Mouse (Mus musculus): ENCODE measurements at regions not wholly inside any gene's neighbourhood (a gene's known extent, or its start where the extent isn't known, plus 50 kb on each side); places are given as distances from the start of the nearest gene placed in this dataset.

- no peak for DNase-seq (ENCODE audit: low spot score in 2 of 2)
These were observed 83.3 kb upstream of the Gm9887 start for GRCm38 (mm10) chr12:69455566-69455965.

DNA sequence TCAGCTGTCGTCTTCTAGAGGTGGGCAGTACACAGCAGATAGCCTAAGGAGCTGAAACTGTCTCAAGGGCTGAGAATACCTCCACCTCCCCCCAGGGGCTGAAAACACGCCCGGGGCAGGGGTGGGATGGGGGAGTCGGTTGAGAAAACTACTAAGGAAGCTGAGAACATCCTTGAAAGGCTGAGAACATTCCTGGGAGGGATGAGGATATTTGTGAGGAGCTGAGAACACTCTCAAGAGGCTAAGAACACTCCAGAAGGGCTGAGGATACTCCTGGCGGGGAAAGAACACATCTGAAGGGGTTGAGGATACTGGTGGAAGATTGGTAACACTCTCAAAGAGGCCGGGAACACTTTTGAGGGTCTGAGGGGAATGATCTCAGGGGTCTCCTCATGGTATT lies 81.3 kb upstream of the Gm9887 start:
- no peak for DNase-seq (ENCODE audit: low spot score in 2 of 2)

- no peak for DNase-seq (ENCODE audit: low spot score in 2 of 2)
These were observed 80.7 kb upstream of the Gm9887 start for GRCm38 (mm10) chr12:69452986-69453385.

DNA sequence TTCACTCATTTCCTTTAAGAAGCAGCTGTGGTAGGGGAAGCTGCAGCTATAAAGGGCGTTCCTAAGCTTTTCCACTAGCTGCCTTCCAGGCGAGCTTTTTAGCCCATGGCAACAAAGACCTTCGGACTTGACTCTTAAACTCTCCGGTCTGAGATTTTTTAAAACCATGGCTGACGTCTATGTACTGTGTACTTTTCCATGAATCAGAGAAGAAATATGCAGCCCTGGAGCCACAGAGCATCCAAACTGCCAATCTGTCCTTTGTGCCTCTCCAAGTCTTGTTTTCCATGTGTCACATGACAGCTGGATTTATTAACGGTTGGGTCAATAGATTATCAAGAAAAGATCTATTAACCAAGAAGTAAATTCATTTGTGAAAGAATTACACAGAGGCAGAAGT lies 78.9 kb upstream of the Gm9887 start:
- DNase-seq (ENCODE audit: low spot score in 2 of 2): no peak

DNA sequence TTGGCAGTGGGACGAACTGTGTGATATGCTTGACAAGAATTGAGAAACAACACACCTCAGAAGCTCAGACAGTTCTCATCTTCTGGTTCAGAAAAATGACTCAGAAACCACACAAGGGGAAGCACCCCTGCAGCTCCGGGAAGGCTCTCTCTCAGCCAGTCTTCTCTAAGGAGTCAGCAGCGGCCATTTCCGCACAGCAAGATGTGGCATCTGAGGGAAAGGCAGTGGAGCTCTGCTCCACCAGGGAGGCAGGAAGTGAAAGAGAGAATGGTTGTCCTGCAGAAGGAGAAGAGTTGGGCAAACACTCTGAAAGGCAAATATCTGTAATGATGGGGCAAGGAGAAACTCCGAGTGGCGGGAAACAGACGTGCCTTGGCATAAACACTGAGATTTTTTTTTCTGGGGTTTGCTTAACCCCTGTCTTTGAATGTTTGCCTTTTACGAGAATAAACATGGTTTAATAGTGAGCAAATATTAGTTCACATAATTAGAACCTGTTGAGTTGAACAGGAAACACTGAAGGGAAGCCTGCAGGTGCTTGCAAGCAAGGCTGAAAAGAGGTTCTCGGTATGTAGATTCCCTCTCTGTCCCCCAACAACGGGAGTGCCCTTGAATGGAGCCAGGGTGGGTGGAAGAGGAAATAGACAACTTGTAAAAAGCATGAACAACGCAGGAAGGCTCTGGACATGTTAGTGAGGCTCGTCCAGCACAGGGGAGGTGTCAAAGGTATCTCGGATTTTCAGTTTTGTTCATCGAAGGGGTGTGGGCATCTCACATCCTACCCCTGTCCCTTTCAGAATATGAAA lies 75.9 kb upstream of the Gm9887 start:
- DNase-seq (ENCODE audit: low spot score in 2 of 2): no peak

DNA sequence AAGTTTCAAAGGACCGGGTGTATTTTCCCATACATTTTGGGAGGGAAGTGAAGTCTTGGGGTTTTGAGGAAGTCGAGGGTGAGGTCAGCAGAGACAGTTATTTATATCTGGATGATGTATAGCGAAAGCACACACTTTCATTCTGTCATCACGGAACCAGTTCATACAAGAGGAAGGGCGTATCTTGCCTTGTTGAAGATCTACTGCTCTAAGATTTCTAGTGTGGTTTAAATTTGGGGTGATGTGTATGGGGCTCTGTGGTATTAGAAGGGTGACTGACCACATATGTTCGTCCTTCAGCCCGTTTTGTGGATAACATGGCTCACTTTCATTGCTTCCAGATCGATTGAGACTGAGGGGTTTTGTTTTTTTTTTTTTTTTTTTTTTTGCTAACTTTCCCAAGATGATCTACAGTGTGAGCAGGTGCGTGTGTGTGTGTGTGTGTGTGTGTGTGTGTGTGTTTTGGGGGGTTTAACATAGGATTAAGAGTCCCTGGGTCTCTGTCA lies 75.1 kb upstream of the Gm9887 start:
- DNase-seq (ENCODE audit: low spot score in 2 of 2): no peak

- DNase-seq (ENCODE audit: low spot score in 2 of 2): peak; percentile 70 to 83
These were observed 74.4 kb upstream of the Gm9887 start for GRCm38 (mm10) chr12:69446468-69447321.

- DNase-seq (ENCODE audit: low spot score in 2 of 2): no peak
These were observed 73.8 kb upstream of the Gm9887 start for GRCm38 (mm10) chr12:69446085-69446467.

- DNase-seq (ENCODE audit: low spot score in 2 of 2): no peak
These were observed 70.1 kb upstream of the Gm9887 start for GRCm38 (mm10) chr12:69442321-69442720.

DNA sequence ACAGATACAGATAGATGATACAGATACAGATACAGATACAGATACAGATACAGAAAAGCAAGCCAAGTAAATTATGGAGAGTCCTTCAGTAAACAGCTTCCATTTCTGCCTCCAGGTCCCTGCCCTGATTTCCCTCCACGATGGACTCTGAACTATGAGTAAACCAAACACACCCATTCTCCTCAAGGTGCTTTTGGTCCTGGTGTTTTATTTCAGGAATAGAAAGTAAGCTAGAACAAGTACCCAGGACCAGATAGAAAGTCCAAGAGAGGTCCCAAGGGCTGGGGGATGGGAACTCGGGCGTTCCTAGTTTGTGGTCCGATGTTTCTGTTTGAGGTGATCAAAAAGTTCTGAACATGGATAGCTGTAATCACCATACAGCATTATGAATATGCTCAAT lies 69.5 kb upstream of the Gm9887 start:
- no peak for DNase-seq (ENCODE audit: low spot score in 2 of 2)

DNA sequence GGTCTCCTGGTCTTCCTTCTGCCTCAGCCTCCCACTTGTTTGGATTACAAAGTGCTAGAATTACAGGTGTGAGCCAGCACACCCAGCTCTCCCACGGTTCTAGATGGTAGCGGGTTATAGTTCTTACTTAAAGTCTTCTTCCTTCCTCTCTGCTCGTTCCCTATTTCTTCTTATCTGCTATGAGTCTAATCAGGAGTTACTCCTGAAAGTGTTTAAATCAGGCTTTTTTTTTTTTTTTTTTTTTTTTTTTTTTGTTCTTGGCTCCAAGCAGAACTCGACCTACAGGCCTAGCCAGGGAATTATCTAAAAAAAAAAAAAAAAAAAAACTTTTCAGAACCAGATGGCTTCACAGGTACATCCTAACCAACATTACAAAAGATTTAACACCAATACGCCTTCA lies 66.0 kb upstream of the Gm9887 start:
- no peak for DNase-seq (ENCODE audit: low spot score in 2 of 2)

- no peak for DNase-seq (ENCODE audit: low spot score in 2 of 2)
These were observed 64.7 kb upstream of the Gm9887 start for GRCm38 (mm10) chr12:69436839-69437501.

- no peak for DNase-seq (ENCODE audit: low spot score in 2 of 2)
These were observed 62.1 kb upstream of the Gm9887 start for GRCm38 (mm10) chr12:69434315-69434714.

DNA sequence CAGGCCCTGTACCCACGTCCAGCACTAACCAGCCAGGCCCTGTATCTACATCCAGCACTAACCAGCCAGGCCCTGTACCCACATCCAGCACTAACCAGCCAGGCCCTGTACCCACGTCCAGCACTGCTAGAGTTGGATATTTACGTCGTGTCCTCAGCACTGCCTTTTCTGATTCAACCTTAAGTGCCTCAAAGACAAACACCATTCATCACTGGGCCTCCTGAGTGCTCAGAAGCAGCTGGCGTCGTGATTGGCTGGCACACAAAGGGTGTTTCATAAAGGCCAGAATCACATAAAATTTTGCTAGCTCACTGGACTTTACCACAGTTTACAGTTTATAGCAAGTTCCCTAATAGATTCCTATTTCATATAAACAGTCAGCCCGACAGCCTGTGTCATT lies 59.8 kb upstream of the Gm9887 start:
- no peak for DNase-seq (ENCODE audit: low spot score in 2 of 2)

GRCm38 (mm10) chr12:69428108-69428507 lies 55.9 kb upstream of the Gm9887 start:
- no peak for DNase-seq (ENCODE audit: low spot score in 2 of 2)

DNA sequence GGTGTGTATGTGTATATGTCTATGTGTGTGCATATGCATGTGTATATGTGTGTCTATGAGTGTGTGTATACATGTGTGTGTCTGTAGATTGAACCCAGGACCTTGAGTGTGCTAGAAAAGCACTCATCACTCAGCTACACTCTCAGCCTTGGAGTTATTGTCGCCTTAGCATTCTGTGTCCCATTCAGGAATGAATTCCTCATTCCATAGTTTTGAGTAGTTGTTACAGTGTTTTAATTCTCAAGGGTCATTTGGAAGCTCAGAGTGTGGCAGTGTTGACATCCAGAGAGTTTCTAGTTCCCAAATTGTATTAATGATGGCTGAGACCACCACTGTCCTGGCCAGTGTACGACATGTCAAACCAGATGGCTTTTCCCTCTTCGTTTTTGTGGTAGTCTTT lies 53.4 kb upstream of the Gm9887 start:
- DNase-seq (ENCODE audit: low spot score in 2 of 2): no peak

GRCm38 (mm10) chr12:69424971-69425370 lies 52.7 kb upstream of the Gm9887 start:
- no peak for DNase-seq (ENCODE audit: low spot score in 2 of 2)
